Mouse (Mus musculus): Measurements from ENCODE around the gene Cdon.

The Cdon gene

DNA sequence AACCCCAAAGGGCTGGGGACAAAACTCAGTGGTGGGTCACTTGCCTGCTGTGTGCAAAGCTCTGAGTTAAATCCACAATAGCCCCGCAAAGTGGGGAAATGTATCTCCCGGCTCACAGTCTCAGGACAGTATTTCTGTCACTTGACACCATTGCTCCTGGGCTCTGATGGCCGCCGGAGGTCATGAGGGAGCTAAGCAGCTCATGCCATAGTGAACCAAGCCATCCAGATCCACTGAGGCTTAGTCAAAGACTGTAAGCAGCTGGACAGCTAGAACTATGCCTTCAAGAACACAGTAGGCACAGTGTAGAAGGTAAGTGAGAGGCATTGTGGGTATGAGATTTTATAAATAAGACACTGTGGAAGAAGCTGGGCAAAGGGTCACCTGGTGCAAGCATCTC lies 74.0 kb downstream of the Cdon start:
- no peak for DNase-seq

DNA sequence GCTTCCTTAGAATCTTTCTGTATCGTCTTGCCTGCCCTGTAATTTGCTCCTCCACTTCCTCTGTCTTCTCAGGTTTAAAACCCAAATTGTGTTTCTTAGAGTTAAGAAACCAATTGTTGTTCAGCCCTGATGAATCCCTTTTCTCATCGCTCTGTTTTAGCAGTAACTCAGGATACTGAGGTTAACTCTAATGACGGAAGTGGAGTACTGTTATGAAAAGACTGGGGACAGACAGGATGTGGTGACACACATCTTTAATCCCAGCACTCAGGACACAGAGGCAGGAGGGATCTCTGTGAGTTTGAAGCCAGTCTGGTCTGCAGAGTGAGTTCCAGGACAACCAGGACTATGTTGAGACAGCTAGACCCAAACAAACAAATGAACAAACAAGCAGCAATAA lies 74.5 kb downstream of the Cdon start:
- DNase-seq, result no peak

DNA sequence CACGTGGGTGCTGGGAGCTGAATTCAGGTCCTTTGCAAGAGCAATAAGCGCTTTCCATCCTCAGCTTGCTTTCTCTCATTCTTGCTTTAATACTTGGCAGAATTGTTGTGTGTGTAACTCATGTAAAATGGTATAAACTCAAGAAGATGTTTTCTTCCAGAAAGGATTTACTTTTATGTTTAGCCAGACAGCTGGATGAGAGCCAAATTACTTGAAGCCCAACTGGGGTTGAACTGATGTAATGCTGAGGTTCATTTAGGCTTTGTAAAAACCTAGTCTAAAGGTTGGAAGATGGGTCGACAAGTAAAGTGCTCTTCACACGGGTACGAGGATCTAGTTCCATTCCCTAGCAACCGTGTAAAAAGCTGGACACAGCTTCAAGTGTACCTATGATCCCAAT lies 79.0 kb downstream of the Cdon start:
- DNase-seq, result no peak

- no peak for DNase-seq
Measured at GRCm38 (mm10) chr9:35502361-35503000, 81.6 kb downstream of the Cdon start.

DNA sequence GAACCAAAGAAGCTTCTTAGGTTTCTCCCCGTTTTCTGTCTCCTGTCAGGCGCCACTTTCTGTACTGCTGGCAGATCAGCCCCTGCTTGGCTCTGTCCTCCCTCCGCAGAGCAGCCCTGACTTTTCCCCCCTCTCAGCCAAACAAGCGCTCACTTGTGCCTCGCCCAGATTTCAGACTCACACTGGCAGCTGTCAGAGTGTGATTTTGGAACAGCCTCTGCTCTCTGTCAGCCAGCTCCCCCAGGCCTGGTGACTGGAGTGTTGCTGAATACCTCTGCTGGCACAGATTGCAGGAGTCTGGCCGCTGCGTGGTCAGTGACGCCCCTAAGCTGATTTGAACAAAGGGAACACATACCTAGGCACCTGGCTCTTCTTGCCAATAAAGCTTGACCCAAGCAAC lies 87.3 kb downstream of the Cdon start:
- DNase-seq, result peak in 1 of 2 experiments; percentile 20

GRCm38 (mm10) chr9:35513900-35514299 lies 93.0 kb downstream of the Cdon start:
- no peak for DNase-seq

DNA sequence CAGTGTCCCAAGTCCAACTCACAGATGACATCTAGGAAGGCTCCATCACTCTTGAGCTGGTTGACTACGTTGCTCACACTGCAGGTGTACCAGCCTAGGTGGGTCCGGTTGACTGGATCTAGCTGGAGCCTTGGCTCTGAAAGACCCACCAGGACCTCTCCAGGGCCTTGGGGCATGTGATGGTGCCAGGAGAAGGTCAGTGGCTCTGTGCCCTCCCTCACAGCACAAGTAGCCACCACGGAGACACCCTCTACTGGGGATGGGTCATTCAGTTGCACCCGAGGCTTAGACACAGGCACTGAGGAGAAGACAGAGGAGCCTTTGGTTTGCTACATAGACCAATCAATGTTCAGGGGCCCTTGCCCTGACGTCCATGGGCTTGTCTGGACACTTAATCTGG lies 95.3 kb downstream of the Cdon start:
- DNase-seq, result no peak

GRCm38 (mm10) chr9:35516711-35517110 lies 95.8 kb downstream of the Cdon start:
- no peak for DNase-seq

- DNase-seq, result no peak
Measured at GRCm38 (mm10) chr9:35518169-35518568, 97.2 kb downstream of the Cdon start, which contains the start of gene Gm1113. Gene Gm1113 (minus strand): TSS chr9:35518269.

DNA sequence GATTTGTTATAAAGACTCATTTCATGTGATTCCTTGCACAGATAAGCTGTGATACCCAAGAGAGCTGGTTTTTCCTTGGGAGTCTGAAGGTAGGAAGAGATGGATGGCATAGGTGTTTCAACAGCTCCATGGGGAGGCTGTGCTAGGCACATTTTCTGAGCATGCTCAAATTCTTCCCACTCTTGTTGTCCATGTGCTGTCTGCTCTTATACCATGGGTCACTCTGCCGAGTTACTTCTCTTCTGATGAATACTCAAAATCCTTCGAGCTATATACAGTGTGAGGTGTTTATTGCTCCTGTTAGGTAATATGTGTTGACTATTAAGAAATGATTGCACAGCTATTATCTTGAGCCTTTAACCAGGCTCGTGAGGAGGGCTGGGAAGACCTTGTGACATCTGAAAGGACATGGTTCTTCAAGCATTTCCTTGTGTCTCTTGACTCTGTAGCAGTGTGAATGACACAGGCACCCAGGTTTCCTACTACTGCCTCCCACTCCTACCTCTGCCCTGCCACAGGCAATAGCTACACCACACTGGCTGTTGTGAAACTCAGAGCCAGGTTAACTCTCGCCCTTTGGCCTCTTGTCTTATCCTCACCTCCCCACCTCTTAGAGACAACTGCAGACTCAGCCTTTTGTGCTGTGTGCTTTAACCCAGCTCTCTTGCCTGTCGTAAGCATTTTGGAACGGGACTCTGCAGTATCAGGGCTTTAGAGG lies 99.9 kb downstream of the Cdon start:
- DNase-seq, result no peak

- no peak for DNase-seq
Measured at GRCm38 (mm10) chr9:35522241-35522640, 101.3 kb downstream of the Cdon start.

GRCm38 (mm10) chr9:35522821-35523515 lies 102.0 kb downstream of the Cdon start:
- DNase-seq, result no peak

DNA sequence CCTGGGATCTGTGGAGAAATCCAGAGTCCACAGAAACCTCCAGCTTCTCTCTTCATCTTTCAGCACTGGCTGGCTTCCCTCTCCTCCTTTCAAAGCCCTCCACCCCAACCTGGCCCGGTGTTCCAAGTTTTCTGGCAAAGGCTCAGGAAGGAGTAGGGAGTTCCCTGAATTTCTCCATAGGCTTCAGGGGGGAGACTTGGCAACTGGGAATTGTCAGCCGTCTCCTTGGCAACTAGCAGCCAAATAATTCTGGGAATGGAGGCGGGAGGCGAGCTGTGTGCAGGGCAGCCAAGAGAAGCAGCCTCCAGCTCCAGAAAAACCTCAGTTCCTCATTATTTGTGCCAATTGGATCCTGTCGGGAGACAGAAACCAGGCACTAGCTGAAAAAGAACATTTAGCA lies 102.6 kb downstream of the Cdon start:
- peak; percentile 32 to 37 for DNase-seq

DNA sequence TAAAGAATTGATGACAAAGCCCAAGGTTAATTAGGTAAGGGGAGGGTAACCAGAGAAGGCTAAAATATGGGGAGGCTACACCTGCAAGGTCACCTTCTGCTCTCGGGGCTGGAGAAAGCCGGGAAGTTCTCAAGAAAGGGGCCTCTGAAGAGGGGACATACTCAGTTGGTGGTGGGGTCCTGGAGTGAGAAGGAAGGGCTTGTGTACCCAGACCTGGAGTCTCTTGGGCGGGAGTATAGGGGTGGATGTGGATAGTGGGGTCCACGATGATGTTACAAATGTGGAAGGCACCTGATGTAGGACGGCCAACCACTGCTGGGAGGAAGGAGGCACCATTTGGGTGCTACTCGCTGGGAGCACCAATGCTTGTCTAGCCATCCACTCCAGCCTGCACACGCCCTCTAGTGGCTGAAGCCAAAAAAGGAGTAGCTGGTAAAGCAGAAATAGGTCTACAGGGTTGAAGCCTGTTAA lies 103.0 kb downstream of the Cdon start:
- peak; percentile 77 to 78 for DNase-seq

- no peak for DNase-seq
Measured at GRCm38 (mm10) chr9:35529141-35529540, 108.2 kb downstream of the Cdon start.

DNA sequence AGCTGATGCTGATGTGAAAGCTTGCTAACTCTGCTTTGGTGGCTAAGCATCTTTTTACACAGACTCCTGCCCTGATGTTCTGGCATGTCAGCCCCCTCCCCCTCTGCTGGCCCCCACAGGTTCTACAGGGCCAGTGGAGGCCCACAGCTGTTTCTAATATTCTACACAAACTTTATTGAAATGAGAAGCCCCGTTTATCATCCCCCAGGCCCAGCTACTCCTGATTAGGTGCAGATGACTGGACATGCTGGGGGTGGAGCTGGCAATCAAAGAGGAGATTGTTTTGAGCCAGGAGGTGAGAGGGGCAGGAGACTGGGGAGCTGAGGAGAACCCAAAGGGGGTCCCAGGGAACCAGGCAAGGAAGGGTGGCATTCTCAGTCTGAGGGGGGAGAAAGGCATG lies 108.9 kb downstream of the Cdon start:
- DNase-seq, result no peak

DNA sequence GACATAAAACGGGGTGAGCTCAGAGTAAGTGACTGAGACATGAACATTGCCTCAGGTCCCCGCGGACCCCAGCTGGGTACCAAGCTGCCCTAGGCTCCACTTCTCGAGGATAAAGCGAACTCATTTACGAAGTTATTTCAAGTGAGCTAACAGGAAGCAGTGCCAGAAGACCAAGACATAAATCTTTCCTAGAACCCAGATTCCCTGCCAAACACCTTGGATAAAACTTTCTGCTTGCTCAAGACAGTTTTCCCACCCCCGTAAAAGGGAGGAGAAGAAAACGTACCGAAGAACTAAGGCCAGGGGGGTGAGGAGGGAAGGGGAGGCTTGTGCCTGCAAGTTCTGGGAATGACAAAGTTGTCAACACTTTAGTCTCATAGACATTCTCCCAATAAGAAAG lies 112.3 kb downstream of the Cdon start:
- no peak for DNase-seq

- peak; percentile 36 to 63 for DNase-seq
Measured at GRCm38 (mm10) chr9:35535110-35535509, 114.2 kb downstream of the Cdon start.

- no peak for DNase-seq
Measured at GRCm38 (mm10) chr9:35535876-35536275, 114.9 kb downstream of the Cdon start.

DNA sequence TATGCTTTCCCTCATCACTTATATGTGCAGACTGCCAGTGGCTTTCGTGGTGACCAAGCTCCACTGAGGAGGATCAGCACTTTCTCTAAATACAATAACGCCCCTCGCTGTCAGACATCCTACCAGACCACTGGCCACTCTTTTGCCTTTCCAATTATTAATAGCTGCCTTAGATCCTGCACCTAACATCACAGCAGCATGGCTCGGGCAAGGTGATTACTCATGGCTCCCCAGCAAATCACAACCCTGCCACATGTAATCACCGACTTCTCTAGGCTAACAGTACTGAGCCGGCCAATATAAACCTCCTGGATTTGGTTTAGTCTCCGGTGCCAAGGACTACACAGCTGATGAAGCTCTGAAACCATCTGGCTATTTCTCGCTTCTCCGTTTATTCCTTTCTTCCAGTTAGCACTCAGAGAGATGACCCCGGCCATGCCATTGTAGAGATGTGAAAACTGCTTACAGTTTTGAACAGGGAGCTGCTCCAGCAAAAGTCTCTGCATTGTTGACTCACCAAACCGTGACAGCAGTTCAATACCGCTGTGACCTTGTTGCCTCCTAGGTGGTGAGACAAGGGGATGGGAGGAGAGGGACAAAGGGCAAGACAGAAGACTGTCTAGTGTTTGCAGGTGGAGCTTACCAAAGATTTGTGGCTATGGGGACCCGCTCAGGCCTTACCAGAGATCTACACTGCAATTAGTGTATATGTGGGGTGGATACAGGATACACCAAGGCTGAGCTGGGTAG lies 118.2 kb downstream of the Cdon start:
- no peak for DNase-seq

GRCm38 (mm10) chr9:35541024-35541423 lies 120.1 kb downstream of the Cdon start:
- no peak for DNase-seq

DNA sequence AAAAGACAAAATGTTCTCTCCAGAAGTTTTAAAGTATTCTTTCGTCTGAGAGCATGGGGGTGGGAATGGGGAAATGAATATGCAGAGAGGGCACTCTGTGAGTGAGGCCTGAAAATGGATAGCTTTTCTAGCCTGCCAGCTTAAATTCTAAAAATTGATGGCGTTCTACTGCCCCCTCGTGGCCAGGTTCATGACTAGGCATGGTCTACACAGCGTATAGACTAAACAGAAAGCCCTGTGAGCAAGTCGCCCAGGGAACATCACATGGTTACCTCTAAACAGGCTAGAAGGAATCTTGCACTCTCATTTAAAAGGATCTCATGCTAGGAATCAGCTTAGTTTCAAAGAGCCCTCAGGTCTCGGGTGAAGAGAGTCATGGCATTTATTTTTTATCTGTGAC lies 120.6 kb downstream of the Cdon start:
- DNase-seq, result peak; percentile 80 to 86

GRCm38 (mm10) chr9:35541941-35542340 lies 121.0 kb downstream of the Cdon start:
- DNase-seq, result no peak
